Mouse (Mus musculus) neural tube, embryonic 11.5 days (tissue): Measurements from ENCODE around the gene Optc. TPM values are rescaled to one million over a fixed set of nuclear protein-coding genes. Genes with fewer than 3 reads are reported as not detected.

Source experiments
- ATAC-seq: fragments of 200-750 bp; cut with Nextera tagmentation; 2 replicates; pipeline ENCODE4 v1.8.0; 2017; ENCODE audit warnings: moderate number of reproducible peaks, mild to moderate bottlenecking, moderate TSS enrichment, moderate library complexity; ENCODE audit not compliant: insufficient read depth, low FRiP score, low TSS enrichment
- DNase-seq: peaks from one replicate; pipeline ENCODE4 v3.0.0-alpha.2; 2015; ENCODE audit warnings: low spot score
- H3K27ac ChIP-seq: fragments of 300-500 bp; sonication (generic); 2 replicates; pipeline ENCODE4 v1.5.1; 2014; ENCODE audit warnings: low read depth, mild to moderate bottlenecking, low read length
- H3K27me3 ChIP-seq: fragments of 300-500 bp; sonication (generic); 2 replicates; pipeline ENCODE4 v1.6.1; 2014; ENCODE audit warnings: mild to moderate bottlenecking, low read length, mixed read lengths; ENCODE audit not compliant: control insufficient read depth, insufficient read depth
- H3K36me3 ChIP-seq: fragments of 300-500 bp; sonication (generic); 2 replicates; pipeline ENCODE4 v1.6.1; 2014; ENCODE audit warnings: mild to moderate bottlenecking, low read length, moderate library complexity, mixed read lengths; ENCODE audit not compliant: control insufficient read depth, insufficient read depth
- H3K4me1 ChIP-seq: fragments of 300-500 bp; sonication (generic); 2 replicates; pipeline ENCODE4 v1.6.1; 2014; ENCODE audit warnings: low read length, mixed read lengths; ENCODE audit not compliant: control insufficient read depth, insufficient read depth
- H3K4me2 ChIP-seq: fragments of 300-500 bp; sonication (generic); 2 replicates; pipeline ENCODE4 v1.6.1; 2014; ENCODE audit warnings: low read depth, mild to moderate bottlenecking, moderate library complexity
- H3K4me3 ChIP-seq: fragments of 300-500 bp; sonication (generic); 2 replicates; pipeline ENCODE4 v1.5.1; 2014; ENCODE audit warnings: low read depth, low read length
- H3K9ac ChIP-seq: fragments of 300-500 bp; sonication (generic); 2 replicates; pipeline ENCODE4 v1.6.1; 2014; ENCODE audit warnings: mild to moderate bottlenecking, low read length
- H3K9me3 ChIP-seq: fragments of 300-500 bp; sonication (generic); 2 replicates; pipeline ENCODE4 v1.6.1; 2016; ENCODE audit warnings: low read length; ENCODE audit not compliant: control insufficient read depth
- WGBS: fragments of 180-500 bp; shearing (Covaris S2); extraction: QIAGEN DNeasy Blood & Tissue Kit; methylation state at CpG from one replicate; pipeline ENCODE4 v1.1.7; 2014; 5-methylcytosine and 5-hydroxymethylcytosine counted together
- polyA plus RNA-seq: library from polyadenylated mRNA; unstranded; fragments of >200 nt; fragmentation: Nextera tagmentation; extraction: Ambion mirVana; gene quantifications from 2 replicates; pipeline ENCODE4 v1.2.1, GENCODE M21; 2014

Optc gene
- polyA plus RNA-seq, 1 experiment from 2014 or later: 1.5 TPM

DNA sequence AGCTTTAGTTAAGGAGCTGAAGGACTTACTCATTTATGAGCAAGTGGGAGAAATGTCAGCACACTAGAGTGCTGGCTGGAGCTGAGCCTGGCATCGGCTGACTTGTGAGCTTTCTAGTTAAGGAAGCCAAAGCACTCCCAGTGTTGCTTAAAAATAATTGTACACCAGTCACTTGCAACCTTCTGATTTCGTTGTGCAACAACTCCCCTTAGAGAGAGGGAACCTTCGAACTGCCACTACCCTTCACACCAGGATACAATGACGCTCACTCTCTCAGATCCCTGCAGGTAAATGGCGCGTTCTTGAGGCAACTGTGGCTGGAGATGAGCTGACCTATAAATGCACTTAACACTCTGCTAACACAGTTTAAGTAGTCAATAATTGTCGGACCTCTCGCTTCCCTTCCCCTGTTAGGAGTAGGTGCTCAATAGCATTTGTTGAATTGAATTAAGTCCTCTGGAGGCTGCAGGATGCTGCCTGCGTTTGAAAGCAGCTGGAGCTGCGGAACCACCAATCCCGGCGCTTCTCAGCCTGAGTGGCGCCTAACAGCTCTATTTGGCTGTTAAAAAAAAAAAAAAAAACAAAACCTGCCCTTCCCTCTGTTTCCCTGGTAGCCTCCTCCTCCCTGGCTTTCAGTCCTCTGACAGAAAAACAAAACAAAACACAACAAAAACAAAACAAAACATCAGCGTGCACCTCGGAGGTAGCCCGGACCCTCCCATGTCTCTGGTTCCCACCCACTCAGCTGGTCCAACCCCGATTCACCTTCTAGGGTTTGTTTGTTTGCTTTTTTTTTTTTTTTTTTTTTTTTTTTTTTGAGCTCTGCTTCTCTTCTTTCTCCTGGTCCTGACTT is 53.2 kb downstream of the Optc start:
- peaks cover 16% of the 10 kb centered on the region for H3K4me1 ChIP-seq
- H3K9ac ChIP-seq: peak overlapping the region; percentile 14; the same call in 1 of the 2 replicates
- no peak overlapping the region for H3K27ac ChIP-seq
- peak overlapping the region; percentile 4; the same call in 1 of the 2 replicates for H3K4me3 ChIP-seq
- DNase-seq (no peak), ATAC-seq (no peak)
- H3K9me3 ChIP-seq: no peaks in the 10 kb centered on the region
- peaks cover 2% of the 10 kb centered on the region; the same call in 1 of the 2 replicates for H3K27me3 ChIP-seq
- H3K36me3 ChIP-seq: no peaks in the 10 kb centered on the region
- 4% methylated on average over 17 of the region's 17 CpGs for WGBS
- peak overlapping the region; percentile 36 for H3K4me2 ChIP-seq

Other genes with a start within 250 kb of the Optc start
- gene Zbed6, start 247.1 kb downstream of the Optc start, polyA plus RNA-seq: not detected in 2 replicates
- 6.8 and 6.9 TPM in 2 replicates for gene Gm38394, start 246.7 kb downstream of the Optc start, polyA plus RNA-seq
- gene Lax1, start 217.9 kb downstream of the Optc start, polyA plus RNA-seq: 0.29 and 0.41 TPM in 2 replicates
- 9.6 and 10.3 TPM in 2 replicates for gene Atp2b4, start 107.0 kb downstream of the Optc start, polyA plus RNA-seq
- 2.5 and 3.1 TPM in 2 replicates for gene Prelp, start 13.4 kb upstream of the Optc start, polyA plus RNA-seq
- 16.0 and 16.7 TPM in 2 replicates for gene Fmod, start 129.3 kb upstream of the Optc start, polyA plus RNA-seq
- 97.9 and 110 TPM in 2 replicates for gene Btg2, start 171.1 kb upstream of the Optc start, polyA plus RNA-seq
- gene Chit1, start 203.2 kb upstream of the Optc start, polyA plus RNA-seq: 0.15 TPM in 1 of 2 replicates, not detected in the other